Mouse (Mus musculus): ENCODE results near the gene Slc19a1.

Slc19a1 gene

GRCm38 (mm10) chr10:77031768-77032375 is at the start of gene Slc19a1:
Gene Slc19a1 (plus strand): TSS chr10:77032241.
- in situ Hi-C loops (cut with MboI; ENCODE audit: low pct_unique_long_range_greater_than_20kb in 1 of 2, low sequenced_read_pairs in 2 of 2, unreplicated experiment in 1 of 2): no loop called here

- in situ Hi-C loops (cut with MboI; ENCODE audit: low pct_unique_long_range_greater_than_20kb in 1 of 2, low sequenced_read_pairs in 2 of 2, unreplicated experiment in 1 of 2): no loop called here
Measured at GRCm38 (mm10) chr10:76988586-76988985, 43.5 kb upstream of the Slc19a1 start.

- in situ Hi-C loops (cut with MboI; ENCODE audit: low pct_unique_long_range_greater_than_20kb in 1 of 2, low sequenced_read_pairs in 2 of 2, unreplicated experiment in 1 of 2): no loop called here
Measured at GRCm38 (mm10) chr10:76992456-76992855, 39.6 kb upstream of the Slc19a1 start.

- in situ Hi-C loops (cut with MboI; ENCODE audit: low pct_unique_long_range_greater_than_20kb in 1 of 2, low sequenced_read_pairs in 2 of 2, unreplicated experiment in 1 of 2): no loop called here
Measured at GRCm38 (mm10) chr10:76997759-76998513, 34.1 kb upstream of the Slc19a1 start.

GRCm38 (mm10) chr10:77004936-77005335 is 27.1 kb upstream of the Slc19a1 start:
- in situ Hi-C loops (cut with MboI; ENCODE audit: low pct_unique_long_range_greater_than_20kb in 1 of 2, low sequenced_read_pairs in 2 of 2, unreplicated experiment in 1 of 2): no loop called here

GRCm38 (mm10) chr10:77007433-77008108 is 24.5 kb upstream of the Slc19a1 start:
- in situ Hi-C loops (cut with MboI; ENCODE audit: low pct_unique_long_range_greater_than_20kb in 1 of 2, low sequenced_read_pairs in 2 of 2, unreplicated experiment in 1 of 2): no loop called here

DNA sequence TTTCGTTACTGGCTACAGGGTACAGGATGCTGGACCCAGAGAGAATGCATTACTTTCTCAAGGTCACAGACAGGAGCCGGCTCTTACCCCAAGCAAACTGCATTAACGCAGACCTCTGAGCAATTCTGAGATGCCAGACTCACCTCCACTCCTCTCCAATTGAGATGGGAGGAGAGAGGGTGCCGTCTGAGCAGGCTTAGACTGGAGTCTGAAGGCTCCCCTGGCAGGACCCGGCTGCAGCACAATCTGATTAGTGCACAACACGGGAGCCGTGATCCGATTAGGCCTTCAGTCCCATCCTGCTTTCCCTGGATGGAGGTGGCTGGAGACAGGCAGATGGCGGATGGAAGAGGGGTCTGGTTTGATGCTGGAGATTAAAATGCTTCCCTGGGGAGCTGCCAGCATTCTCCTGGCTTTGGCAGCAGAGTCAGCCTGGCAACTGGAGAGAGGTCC is 23.9 kb upstream of the Slc19a1 start:
- in situ Hi-C loops (cut with MboI; ENCODE audit: low pct_unique_long_range_greater_than_20kb in 1 of 2, low sequenced_read_pairs in 2 of 2, unreplicated experiment in 1 of 2): no loop called here

GRCm38 (mm10) chr10:77008698-77009097 is 23.3 kb upstream of the Slc19a1 start:
- in situ Hi-C loops (cut with MboI; ENCODE audit: low pct_unique_long_range_greater_than_20kb in 1 of 2, low sequenced_read_pairs in 2 of 2, unreplicated experiment in 1 of 2): no loop called here

DNA sequence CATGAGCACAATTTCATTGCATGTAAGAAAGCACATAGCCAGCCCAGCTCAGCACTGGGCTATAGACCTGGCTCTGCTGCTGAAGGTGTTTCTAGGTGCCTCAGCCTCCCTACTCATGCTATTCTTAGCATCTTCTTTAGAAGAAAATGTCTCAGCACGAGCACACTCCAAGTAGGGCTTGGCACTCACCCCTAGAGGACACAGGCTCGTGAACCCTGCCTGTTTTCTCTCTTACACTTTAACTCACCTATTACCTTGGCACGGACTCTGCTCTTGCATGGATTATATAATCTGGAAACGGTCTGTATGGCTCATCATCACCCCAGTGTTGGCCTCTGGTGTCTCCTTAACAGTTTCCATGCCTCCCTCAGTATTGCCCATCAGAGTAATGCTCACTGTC is 20.4 kb upstream of the Slc19a1 start:
- in situ Hi-C loops (cut with MboI; ENCODE audit: low pct_unique_long_range_greater_than_20kb in 1 of 2, low sequenced_read_pairs in 2 of 2, unreplicated experiment in 1 of 2): loop anchor here in 1 of 2 experiments (10.0 kb wide), 1 partner anchor 177 kb away; no protein-coding TSS in a partner anchor

- in situ Hi-C loops (cut with MboI; ENCODE audit: low pct_unique_long_range_greater_than_20kb in 1 of 2, low sequenced_read_pairs in 2 of 2, unreplicated experiment in 1 of 2): loop anchor here in 1 of 2 experiments (10.0 kb wide), 1 partner anchor 181 kb away; no protein-coding TSS in a partner anchor
Measured at GRCm38 (mm10) chr10:77016080-77016479, 16.0 kb upstream of the Slc19a1 start.

DNA sequence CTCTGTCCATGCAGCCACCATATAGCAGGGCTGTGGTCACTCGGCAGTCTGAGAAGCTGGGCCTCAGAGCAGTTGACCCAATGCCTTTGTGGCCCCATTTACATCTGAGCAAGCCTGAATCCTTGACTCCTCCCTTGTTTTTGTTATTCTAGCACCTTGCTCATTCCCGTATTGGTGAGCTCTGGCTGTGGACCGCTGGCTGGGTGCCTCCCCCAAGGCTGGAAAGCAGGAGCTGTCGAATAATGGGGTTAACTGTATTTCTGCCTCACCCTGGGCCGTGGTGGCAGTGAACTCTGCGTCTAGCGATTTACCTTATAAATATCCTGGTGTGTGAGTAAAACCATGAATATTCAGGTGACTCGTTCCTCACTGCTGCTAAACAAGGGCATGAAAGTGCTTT is 15.5 kb upstream of the Slc19a1 start:
- in situ Hi-C loops (cut with MboI; ENCODE audit: low pct_unique_long_range_greater_than_20kb in 1 of 2, low sequenced_read_pairs in 2 of 2, unreplicated experiment in 1 of 2): loop anchor here in 1 of 2 experiments (10.0 kb wide), 1 partner anchor 182 kb away; no protein-coding TSS in a partner anchor

- in situ Hi-C loops (cut with MboI; ENCODE audit: low pct_unique_long_range_greater_than_20kb in 1 of 2, low sequenced_read_pairs in 2 of 2, unreplicated experiment in 1 of 2): loop anchor here in 1 of 2 experiments (10.0 kb wide), 1 partner anchor 182 kb away; no protein-coding TSS in a partner anchor
Measured at GRCm38 (mm10) chr10:77017061-77017460, 15.0 kb upstream of the Slc19a1 start.

- in situ Hi-C loops (cut with MboI; ENCODE audit: low pct_unique_long_range_greater_than_20kb in 1 of 2, low sequenced_read_pairs in 2 of 2, unreplicated experiment in 1 of 2): loop anchor here in 1 of 2 experiments (10.0 kb wide), 1 partner anchor 183 kb away; no protein-coding TSS in a partner anchor
Measured at GRCm38 (mm10) chr10:77017662-77018061, 14.4 kb upstream of the Slc19a1 start.

DNA sequence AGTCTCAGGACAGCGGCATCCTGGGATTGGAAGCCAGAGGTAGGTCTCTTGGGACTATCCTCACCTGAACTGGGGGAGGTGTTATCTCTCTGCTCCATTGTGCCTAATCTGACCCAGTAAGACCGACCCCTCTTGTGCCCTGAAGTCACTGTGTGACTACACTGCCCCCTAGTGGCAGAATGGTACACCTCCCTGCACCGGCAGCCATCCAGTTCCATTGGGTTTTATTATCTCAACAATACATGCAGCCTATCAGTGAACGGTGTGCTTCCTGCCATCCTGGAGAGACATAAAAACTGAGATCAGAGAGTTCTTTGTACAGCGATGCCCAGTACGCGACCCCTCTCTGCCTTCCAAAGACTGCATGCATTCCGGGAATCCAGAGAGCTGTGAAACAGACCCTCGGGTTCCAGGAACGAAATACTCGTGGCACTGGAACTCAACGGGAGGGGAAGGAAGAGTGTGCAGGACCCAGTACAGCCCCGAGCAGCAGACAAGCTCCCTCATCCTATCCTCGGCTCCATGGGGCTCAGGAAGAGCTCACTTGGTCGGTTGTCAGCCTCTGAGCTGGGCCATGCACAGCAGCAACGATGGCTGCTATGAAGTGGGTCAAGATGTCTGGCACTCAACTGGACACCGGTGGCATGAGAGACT is 10.5 kb upstream of the Slc19a1 start:
- in situ Hi-C loops (cut with MboI; ENCODE audit: low pct_unique_long_range_greater_than_20kb in 1 of 2, low sequenced_read_pairs in 2 of 2, unreplicated experiment in 1 of 2): loop anchor here in 1 of 2 experiments (5.0 kb wide), 1 partner anchor 184 kb away; no protein-coding TSS in a partner anchor

GRCm38 (mm10) chr10:77022301-77023130 is 9.5 kb upstream of the Slc19a1 start:
- in situ Hi-C loops (cut with MboI; ENCODE audit: low pct_unique_long_range_greater_than_20kb in 1 of 2, low sequenced_read_pairs in 2 of 2, unreplicated experiment in 1 of 2): loop anchor here in 1 of 2 experiments (5.0 kb wide), 1 partner anchor 185 kb away; no protein-coding TSS in a partner anchor

DNA sequence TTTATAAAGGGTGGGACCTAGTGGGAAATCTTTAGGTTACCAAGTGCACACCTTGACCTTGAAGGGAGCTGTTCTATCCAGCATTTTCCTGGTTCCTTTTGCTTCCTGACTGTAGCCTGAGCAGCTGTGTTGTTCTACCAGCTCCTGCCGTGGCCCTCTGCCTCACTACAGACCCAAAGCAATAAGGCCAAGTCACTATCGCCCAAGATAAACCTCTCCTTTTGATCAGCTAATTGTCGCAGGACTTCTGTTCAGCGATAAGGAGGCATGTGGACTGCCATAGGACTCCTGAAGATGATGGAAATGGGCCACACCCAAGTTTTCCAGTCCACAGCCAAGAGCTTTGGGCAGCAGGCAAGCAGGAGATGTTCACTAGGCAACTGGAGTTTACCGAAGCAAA is 7.8 kb upstream of the Slc19a1 start:
- in situ Hi-C loops (cut with MboI; ENCODE audit: low pct_unique_long_range_greater_than_20kb in 1 of 2, low sequenced_read_pairs in 2 of 2, unreplicated experiment in 1 of 2): loop anchor here in 1 of 2 experiments (5.0 kb wide), 1 partner anchor 187 kb away; no protein-coding TSS in a partner anchor

DNA sequence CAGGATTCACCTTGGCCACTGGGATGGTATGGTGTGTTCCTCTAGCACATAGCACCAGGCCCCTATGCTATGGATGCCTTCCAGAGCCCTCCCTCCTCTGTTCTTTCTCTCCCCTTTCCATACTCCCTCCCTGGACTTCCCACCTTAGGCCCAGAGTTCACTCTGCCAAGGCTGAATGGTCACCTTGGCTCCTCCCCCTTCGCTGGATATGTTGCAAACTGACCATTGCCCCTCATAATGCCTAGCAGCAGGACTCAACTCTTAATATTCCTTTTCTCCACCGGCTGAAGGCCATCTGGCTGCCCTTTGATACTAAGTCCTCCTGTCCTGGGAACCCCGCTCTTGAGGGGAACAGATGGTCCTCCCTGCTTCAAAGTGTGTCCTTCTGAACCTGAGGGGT is 5.1 kb upstream of the Slc19a1 start:
- in situ Hi-C loops (cut with MboI; ENCODE audit: low pct_unique_long_range_greater_than_20kb in 1 of 2, low sequenced_read_pairs in 2 of 2, unreplicated experiment in 1 of 2): no loop called here

Measured in mouse embryonic stem cell (cell line).